8 mouse cellular contexts compared by ENCODE assay signal in genomic region chr6:24350882-24351281, GRCm38 (mm10).
DNase-seq lines count a peak whose midpoint lies in the region; ATAC-seq lines count a peak whose summit lies in the region.

No protein-coding gene starts in this region.

- no peak overlapping the region for H3K9ac ChIP-seq in lung, embryonic 15.5 days

- no peaks in the 10 kb centered on the region for H3K36me3 ChIP-seq in lung, embryonic 15.5 days

- 11% methylated on average over 5 of the region's 5 CpGs for WGBS in lung, embryonic 15.5 days

- no peaks in the 10 kb centered on the region for H3K9me3 ChIP-seq in lung, embryonic 15.5 days

- no peak overlapping the region for H3K27ac ChIP-seq in lung, embryonic 15.5 days

- 0 out of 2 replicates have a peak, but pooled peaks cover 8% of the 10 kb centered on the region for H3K4me1 ChIP-seq in lung, embryonic 15.5 days

- no peaks in the 10 kb centered on the region for H3K27me3 ChIP-seq in lung, embryonic 15.5 days

- H3K4me2 ChIP-seq in lung, embryonic 15.5 days = no peak overlapping the region

- peak; percentile 79; the same call in 1 of the 2 replicates for ATAC-seq in lung, embryonic 15.5 days (ENCODE audit: borderline replicate concordance, extremely low read depth, low FRiP score, low TSS enrichment)
- no peak for ATAC-seq in monocyte, adult 5-6 weeks (replicated peaks; ENCODE audit: insufficient number of reproducible peaks, low FRiP score, low TSS enrichment, poor library complexity, severe bottlenecking)

- DNase-seq in ovary, postnatal 36 days (ENCODE audit: low spot score) = peak; percentile 8
- no peak for DNase-seq in ovary, postnatal 10 days (ENCODE audit: low spot score)
- peak; percentile 63 to 77 for DNase-seq in cerebellum, postnatal 10 days
- DNase-seq in frontal cortex, postnatal 36 days (ENCODE audit: low spot score in 2 of 2) = peak; percentile 20 to 53
- peak; percentile 37 to 43 for DNase-seq in kidney, postnatal 36 days
- peak; percentile 83 for DNase-seq in retina, postnatal 1 day

- H3K4me3 ChIP-seq in lung, embryonic 15.5 days = no peak overlapping the region
